Mouse (Mus musculus): ENCODE results near the gene Psen2. TPM values are rescaled to one million over a fixed set of nuclear protein-coding genes. Genes with fewer than 3 reads are reported as not detected.

Psen2 gene
- polyA plus RNA-seq, 1 experiment = 17.9 TPM

DNA sequence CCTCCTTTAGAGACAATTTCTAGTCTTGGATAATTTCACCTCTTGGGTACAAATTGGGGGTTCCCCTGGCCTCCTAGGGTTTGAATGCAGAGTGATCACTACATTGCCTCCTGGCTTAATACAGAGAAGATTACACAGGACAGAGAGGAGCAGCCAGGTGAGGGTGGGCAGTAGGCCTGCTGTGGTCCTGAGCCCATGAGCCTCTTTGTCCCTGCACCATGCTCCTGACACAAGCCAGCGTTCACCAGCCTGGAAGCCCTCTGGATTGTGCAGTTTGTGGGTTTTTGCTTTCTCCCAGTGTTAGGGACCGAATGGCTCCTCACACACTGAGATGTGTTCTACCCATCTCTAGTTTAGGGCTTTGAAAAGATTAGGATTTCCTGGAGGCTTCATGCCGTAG is 1.8 kb downstream of the Psen2 start:
- Histone ChIP-seq H3K27ac (replicated peaks; ENCODE audit: low read depth, low read length) (peak overlapping the region; percentile 7; the same call in 1 of the 2 replicates), H3K4me1 (ENCODE audit: control insufficient read depth, insufficient read depth, insufficient read length, low read length) (peaks cover 10% of the 10 kb centered on the region), H3K4me3 (ENCODE audit: insufficient read depth, low read depth, low read length) (no peak overlapping the region)

DNA sequence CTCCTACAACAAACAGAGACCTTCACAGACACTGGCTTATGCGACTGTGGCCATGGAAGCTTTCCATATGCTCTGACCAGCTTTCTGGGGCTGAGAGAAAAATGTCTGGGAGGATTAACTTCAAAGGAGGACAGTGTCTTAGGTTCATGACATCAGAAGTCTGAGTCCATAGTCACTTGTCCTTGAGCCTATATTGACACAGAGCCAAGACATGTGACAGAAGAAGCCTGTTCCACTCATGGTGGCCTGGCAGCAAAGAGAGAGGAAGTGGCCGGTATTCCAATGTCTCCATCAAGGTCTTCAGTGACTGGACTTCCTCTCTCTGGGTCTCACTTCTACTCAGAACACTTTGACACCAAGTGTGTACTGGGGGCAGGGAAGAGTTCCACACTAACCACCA is 2.4 kb downstream of the Psen2 start:
- Histone ChIP-seq H3K27ac (replicated peaks; ENCODE audit: low read depth, low read length) (peak overlapping the region; percentile 1; the same call in 1 of the 2 replicates), H3K4me3 (ENCODE audit: insufficient read depth, low read depth, low read length) (no peak overlapping the region), H3K4me1 (ENCODE audit: control insufficient read depth, insufficient read depth, insufficient read length, low read length) (peaks cover 10% of the 10 kb centered on the region)

GRCm38 (mm10) chr1:180259753-180260152 is 3.5 kb downstream of the Psen2 start:
- Histone ChIP-seq H3K27ac (replicated peaks; ENCODE audit: low read depth, low read length) (no peak overlapping the region), H3K4me3 (ENCODE audit: insufficient read depth, low read depth, low read length) (no peak overlapping the region), H3K4me1 (ENCODE audit: control insufficient read depth, insufficient read depth, insufficient read length, low read length) (peaks cover 13% of the 10 kb centered on the region)

DNA sequence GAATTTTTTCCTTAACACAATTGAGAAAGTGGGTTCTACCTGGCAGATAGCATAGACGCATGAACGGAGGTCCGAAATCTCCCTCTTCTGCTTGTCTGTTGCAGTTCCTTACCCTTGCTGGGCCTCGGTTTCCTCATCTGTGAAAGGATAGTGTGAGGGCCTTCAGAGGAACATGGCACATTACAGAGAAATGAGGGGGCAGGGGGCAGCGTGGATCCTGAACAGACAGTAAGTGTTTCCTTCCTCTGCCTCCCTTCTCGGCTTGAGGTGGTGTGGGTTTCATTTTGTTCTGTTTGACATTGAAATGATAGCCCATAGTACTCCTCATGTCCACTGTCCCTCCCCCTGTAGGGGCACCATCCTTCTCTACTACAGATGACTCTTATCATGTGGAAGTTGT is 5.8 kb downstream of the Psen2 start:
- Histone ChIP-seq H3K4me1 (ENCODE audit: control insufficient read depth, insufficient read depth, insufficient read length, low read length) (peaks cover 13% of the 10 kb centered on the region), H3K27ac (replicated peaks; ENCODE audit: low read depth, low read length) (no peak overlapping the region), H3K4me3 (ENCODE audit: insufficient read depth, low read depth, low read length) (no peak overlapping the region)

- Histone ChIP-seq H3K4me1 (ENCODE audit: control insufficient read depth, insufficient read depth, insufficient read length, low read length) (peaks cover 10% of the 10 kb centered on the region), H3K4me3 (ENCODE audit: insufficient read depth, low read depth, low read length) (peak overlapping the region; percentile 75), H3K27ac (replicated peaks; ENCODE audit: low read depth, low read length) (peak overlapping the region; percentile 71; the same call in 1 of the 2 replicates)
Measured at GRCm38 (mm10) chr1:180256866-180257265, 6.4 kb downstream of the Psen2 start.

DNA sequence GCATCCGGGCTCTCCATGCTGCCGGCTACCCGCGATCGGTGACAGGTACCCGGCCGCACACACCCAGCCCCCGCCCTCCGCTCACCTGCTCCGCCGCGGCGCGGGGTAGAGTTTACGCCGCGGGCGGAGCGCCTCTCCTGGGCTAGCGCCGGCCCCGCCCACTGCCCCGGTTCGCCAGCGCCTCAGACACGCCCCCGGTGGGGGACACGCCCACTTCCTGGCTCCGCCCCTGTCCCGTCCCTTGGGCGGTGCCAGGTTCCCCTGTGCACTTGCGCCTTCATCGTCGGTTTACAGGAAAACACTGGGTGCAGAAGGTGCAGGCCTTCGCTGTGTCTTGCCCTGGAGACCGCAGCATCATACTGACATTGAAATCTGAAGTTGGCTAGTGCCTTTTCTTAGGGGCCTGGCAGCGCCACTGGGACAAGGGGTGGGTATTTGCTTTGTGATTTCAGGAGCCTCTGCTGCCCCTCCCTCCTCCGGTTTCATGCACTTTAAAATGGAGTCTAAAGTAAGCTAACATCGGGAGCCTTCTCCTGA is 7.0 kb downstream of the Psen2 start:
- Histone ChIP-seq H3K4me3 (ENCODE audit: insufficient read depth, low read depth, low read length) (peak overlapping the region; percentile 75), H3K4me1 (ENCODE audit: control insufficient read depth, insufficient read depth, insufficient read length, low read length) (peaks cover 4% of the 10 kb centered on the region), H3K27ac (replicated peaks; ENCODE audit: low read depth, low read length) (peak overlapping the region; percentile 71)

DNA sequence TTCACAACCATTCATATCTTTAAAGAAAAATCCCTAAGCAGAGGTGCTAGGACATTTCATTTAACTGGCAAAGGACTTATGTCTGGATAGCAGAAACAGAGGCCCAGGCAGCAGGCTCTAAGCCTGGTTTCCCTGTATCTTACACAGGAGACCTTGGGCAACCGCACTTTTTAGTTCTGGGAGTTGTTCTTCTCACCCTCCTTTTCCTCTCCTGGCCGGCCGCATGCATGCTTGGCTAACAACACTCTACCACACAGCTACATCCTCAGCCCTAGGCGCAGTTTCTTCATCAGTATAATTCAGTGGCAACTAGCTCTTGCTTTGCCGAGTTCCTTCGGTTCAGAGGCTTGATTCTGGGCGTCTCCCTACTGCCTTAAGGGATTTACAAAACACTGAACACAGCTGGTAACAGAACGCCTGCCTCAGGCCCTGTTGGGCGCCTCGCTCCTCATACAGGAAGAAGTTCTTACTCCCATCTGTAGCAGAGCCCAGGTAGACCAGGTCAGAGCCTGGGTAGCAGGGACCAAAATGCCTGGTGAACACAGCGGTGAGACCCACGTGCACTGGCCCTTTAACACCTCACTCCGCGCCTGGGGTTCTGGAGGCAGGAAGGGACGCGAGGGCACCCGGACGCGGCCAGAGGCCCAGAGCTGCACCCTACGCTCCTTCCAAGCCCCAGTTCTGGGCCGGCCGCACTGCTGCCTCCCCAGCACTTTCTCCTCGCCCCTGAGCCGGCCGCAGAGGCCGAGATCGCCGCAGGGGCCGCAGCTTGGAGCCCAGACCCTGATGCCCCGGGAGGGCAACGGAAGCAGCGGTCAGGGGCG is 7.7 kb downstream of the Psen2 start:
- Histone ChIP-seq H3K4me1 (ENCODE audit: control insufficient read depth, insufficient read depth, insufficient read length, low read length) (peaks cover 4% of the 10 kb centered on the region), H3K4me3 (ENCODE audit: insufficient read depth, low read depth, low read length) (peak overlapping the region; percentile 75), H3K27ac (replicated peaks; ENCODE audit: low read depth, low read length) (peak overlapping the region; percentile 57)

DNA sequence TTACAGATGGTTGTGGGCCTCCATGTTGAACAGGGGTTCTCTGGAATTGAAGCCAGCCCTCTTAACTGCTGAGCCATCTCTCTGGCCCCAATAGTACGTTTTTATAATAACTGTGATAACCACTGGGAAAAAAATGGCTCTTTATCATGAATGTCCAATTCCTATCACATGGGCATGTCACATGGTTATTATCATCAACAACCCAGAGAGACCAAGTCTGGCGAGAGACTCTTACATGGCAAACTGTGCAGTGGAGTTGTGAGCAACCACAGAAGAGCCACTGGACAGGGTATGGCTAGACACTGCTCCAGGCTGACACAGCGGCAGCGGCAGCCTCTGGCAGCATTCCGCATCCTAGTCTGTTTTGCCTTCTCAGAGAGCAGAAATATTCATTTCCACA is 8.9 kb downstream of the Psen2 start:
- H3K4me3 ChIP-seq (ENCODE audit: insufficient read depth, low read depth, low read length) = no peak overlapping the region
- H3K27ac ChIP-seq (replicated peaks; ENCODE audit: low read depth, low read length) = no peak overlapping the region
- peaks cover 4% of the 10 kb centered on the region for H3K4me1 ChIP-seq (ENCODE audit: control insufficient read depth, insufficient read depth, insufficient read length, low read length)

DNA sequence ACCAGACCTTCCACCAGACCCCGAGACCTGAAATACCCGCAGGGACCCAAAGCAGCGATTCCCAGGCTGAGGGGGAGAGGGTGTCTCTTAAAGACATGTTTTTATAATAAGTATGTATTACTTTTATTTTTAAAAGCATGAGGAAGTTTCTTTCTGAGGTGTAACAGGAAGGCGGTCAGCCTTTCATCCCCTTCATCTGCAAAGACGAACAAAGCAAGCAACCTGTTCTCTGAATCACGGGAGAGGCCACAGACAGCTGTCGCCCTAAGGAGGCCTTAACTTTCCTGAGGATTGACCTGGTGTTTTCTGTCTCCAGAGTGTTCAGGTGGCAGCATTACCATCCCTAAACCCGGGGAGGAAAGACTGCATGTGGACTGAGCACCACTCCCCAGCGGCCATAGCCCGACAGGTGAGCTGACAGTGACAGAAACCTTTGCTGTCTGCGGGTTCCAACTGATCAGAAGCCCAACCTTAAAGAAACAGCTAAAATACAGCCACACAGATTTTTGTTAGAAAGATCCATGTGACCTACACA is 10.5 kb downstream of the Psen2 start:
- no peak overlapping the region for H3K4me3 ChIP-seq (ENCODE audit: insufficient read depth, low read depth, low read length)
- no peak overlapping the region for H3K27ac ChIP-seq (replicated peaks; ENCODE audit: low read depth, low read length)
- peaks cover 4% of the 10 kb centered on the region for H3K4me1 ChIP-seq (ENCODE audit: control insufficient read depth, insufficient read depth, insufficient read length, low read length)

- Histone ChIP-seq H3K4me1 (ENCODE audit: control insufficient read depth, insufficient read depth, insufficient read length, low read length) (peaks cover 4% of the 10 kb centered on the region), H3K4me3 (ENCODE audit: insufficient read depth, low read depth, low read length) (no peak overlapping the region), H3K27ac (replicated peaks; ENCODE audit: low read depth, low read length) (no peak overlapping the region)
Measured at GRCm38 (mm10) chr1:180251176-180252048, 11.8 kb downstream of the Psen2 start.

DNA sequence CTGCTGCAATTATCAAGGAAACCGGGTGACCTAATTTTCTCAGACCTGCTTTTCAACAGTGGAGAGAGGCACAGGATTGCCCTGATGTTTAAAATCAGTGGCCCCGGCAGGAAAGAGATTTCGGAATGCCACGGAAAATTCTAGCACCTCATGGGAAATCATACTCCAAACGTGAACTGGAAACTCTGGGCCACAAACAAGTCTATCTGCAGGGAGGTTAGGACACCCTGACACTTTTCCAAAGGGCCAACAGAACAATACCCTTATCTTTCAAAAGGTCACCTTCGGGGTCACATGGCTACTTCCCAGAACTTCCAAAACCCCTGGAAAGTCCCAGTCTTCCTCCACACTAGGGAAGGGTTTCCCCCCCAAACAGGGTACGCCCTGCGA is 12.8 kb downstream of the Psen2 start:
- H3K27ac ChIP-seq (replicated peaks; ENCODE audit: low read depth, low read length) = peak overlapping the region; percentile 44
- H3K4me1 ChIP-seq (ENCODE audit: control insufficient read depth, insufficient read depth, insufficient read length, low read length) = peaks cover 4% of the 10 kb centered on the region
- H3K4me3 ChIP-seq (ENCODE audit: insufficient read depth, low read depth, low read length) = no peak overlapping the region

DNA sequence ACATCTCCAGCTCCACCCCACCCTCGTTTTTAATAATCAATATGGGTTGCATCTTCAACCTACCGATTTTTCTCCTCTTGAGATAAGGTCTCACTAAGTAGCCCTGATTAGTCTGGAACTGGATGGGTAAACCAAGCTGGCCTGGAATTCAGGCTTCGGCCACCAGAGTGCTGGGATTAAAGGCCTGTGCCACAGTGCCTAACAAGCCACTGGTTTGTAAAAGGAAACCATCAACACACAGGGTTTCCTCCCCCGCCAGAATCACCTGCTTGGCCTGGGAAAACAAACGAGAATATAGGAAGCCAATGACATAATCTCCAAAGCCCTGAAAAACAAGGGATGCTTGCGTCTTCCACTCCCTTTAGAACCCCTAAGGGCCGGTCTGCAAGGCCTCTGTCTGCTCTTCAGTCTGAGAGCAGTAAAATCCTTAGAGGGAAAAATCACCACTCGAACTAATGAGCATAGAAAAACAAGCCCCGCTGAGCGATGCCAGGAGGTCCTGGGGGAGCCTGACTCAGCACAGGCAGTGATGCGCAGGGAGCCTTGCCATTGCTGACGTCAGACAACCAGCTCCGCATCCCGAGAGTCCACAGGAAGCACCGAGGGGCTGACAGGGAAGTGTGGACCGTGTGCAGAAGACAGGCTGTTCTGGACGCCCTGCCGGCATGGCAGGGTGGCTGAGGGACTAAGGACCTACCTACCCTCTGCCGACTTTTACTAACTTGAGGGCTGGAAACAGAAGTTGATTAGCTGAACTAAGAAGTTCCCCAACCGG is 13.4 kb downstream of the Psen2 start:
- H3K4me3 ChIP-seq (ENCODE audit: insufficient read depth, low read depth, low read length) = no peak overlapping the region
- H3K27ac ChIP-seq (replicated peaks; ENCODE audit: low read depth, low read length) = peak overlapping the region; percentile 44
- H3K4me1 ChIP-seq (ENCODE audit: control insufficient read depth, insufficient read depth, insufficient read length, low read length) = peaks cover 3% of the 10 kb centered on the region

DNA sequence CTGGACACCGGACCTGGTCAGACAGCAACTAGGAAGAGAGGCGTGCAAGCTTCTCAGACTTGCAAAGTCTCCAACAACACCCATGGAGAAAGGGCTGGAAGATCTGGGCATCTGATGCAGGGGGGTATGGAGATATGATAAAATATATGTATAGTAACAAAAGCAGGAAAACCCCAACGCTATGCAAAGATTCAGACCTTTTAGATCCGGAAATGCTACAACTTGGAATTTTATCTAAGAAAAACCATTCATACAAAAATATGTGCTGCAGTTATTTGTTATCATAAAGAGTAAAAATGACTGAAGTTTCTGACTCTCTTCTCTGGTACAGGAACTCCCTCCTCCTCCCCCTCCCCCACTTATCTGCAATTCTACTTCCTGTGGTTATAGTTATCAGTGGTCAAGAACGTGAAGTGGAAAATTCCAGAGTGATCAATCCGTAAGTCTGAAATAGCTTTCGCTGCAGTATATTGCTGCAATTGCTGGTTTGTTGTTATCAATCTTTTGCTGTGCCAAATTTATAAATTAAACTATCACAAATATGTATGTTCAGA is 14.6 kb downstream of the Psen2 start:
- H3K4me1 ChIP-seq (ENCODE audit: control insufficient read depth, insufficient read depth, insufficient read length, low read length) = no peaks in the 10 kb centered on the region; the same call in 1 of the 2 replicates
- H3K27ac ChIP-seq (replicated peaks; ENCODE audit: low read depth, low read length) = no peak overlapping the region

DNA sequence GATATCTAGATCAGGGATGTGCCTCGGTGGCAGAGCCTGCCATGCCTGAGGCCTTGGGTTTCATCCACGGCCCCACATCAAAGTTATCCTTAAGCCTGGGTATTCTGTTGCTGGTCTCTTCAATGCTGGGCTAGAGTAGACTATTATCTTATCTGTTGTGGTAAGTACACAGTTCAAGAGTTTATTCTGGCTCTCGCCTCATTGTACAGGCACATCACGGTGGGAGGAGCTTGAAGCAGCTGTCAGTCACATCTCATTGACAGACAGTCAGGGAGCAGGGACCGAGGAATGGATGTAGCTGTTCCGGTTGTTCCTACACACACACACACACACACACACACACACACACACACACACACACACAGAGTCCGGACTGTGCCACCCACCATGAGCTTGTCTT is 15.3 kb downstream of the Psen2 start:
- no peak overlapping the region for H3K4me3 ChIP-seq (ENCODE audit: insufficient read depth, low read depth, low read length)
- no peaks in the 10 kb centered on the region for H3K4me1 ChIP-seq (ENCODE audit: control insufficient read depth, insufficient read depth, insufficient read length, low read length)
- H3K27ac ChIP-seq (replicated peaks; ENCODE audit: low read depth, low read length) = no peak overlapping the region

More for the DNA sequence above, 14.6 kb downstream of the Psen2 start:
- H3K4me3 ChIP-seq (ENCODE audit: insufficient read depth, low read depth, low read length) = no peak overlapping the region
